Mouse (Mus musculus) lung, postnatal 0 days (tissue): ENCODE data around the gene Cacna1d. TPM values are rescaled to one million over a fixed set of nuclear protein-coding genes. Genes with fewer than 3 reads are reported as not detected.
A peak's percentile ranks its signal among the peaks of the same experiment; 100 is the strongest.

ENCODE experiments used
- ATAC-seq: fragments of 200-750 bp; cut with Nextera tagmentation; 2 replicates; pipeline ENCODE4 v1.8.0; 2017; ENCODE audit warnings: moderate library complexity
- DNase-seq: peaks from one replicate; pipeline ENCODE4 v3.0.0-alpha.2; 2016; ENCODE audit warnings: low spot score
- H3K27ac ChIP-seq: fragments of 300-500 bp; sonication (generic); 2 replicates; pipeline ENCODE4 v1.5.1; 2014; ENCODE audit warnings: antibody characterized with exemption, mild to moderate bottlenecking, low read length, mixed read lengths
- H3K27me3 ChIP-seq: fragments of 300-500 bp; sonication (generic); replicated peaks from 2 replicates; pipeline ENCODE4 v1.6.1; 2014; ENCODE audit warnings: low read length, mixed read lengths; ENCODE audit not compliant: insufficient read depth
- H3K36me3 ChIP-seq: fragments of 300-500 bp; sonication (generic); 2 replicates; pipeline ENCODE4 v1.6.1; 2014; ENCODE audit warnings: low read length, mixed read lengths; ENCODE audit not compliant: insufficient read depth
- H3K4me1 ChIP-seq: fragments of 300-500 bp; sonication (generic); 2 replicates; pipeline ENCODE4 v1.6.1; 2014; ENCODE audit warnings: antibody characterized with exemption, low read depth, low read length, mixed read lengths; ENCODE audit not compliant: insufficient read depth
- H3K4me2 ChIP-seq: fragments of 300-500 bp; sonication (generic); replicated peaks from 2 replicates; pipeline ENCODE4 v1.6.1; 2014; ENCODE audit warnings: low read depth, mild to moderate bottlenecking, low read length, moderate library complexity, mixed read lengths
- H3K4me3 ChIP-seq: fragments of 300-500 bp; sonication (generic); 2 replicates; pipeline ENCODE4 v1.5.1; 2014; ENCODE audit warnings: low read depth, low read length
- H3K9ac ChIP-seq: fragments of 300-500 bp; sonication (generic); replicated peaks from 2 replicates; pipeline ENCODE4 v1.6.1; 2014; ENCODE audit warnings: low read depth, mild to moderate bottlenecking
- H3K9me3 ChIP-seq: fragments of 300-500 bp; sonication (generic); 2 replicates; pipeline ENCODE4 v1.6.1; 2016; ENCODE audit warnings: low read length, mixed read lengths
- CTCF ChIP-seq: IDR thresholded peaks from 2 replicates; pipeline ENCODE4 v1.5.1; 2016; ENCODE audit warnings: antibody characterized with exemption, mild to moderate bottlenecking
- EP300 ChIP-seq: IDR thresholded peaks from 2 replicates; pipeline ENCODE4 v1.6.1; 2016; ENCODE audit warnings: antibody characterized with exemption, mild to moderate bottlenecking, control low read depth
- WGBS: fragments of 180-500 bp; shearing (Covaris S2); extraction: QIAGEN DNeasy Blood & Tissue Kit; methylation state at CpG from one replicate; pipeline ENCODE4 v1.1.7; 2014; 5-methylcytosine and 5-hydroxymethylcytosine counted together
- polyA plus RNA-seq: library from polyadenylated mRNA; unstranded; fragments of >200 nt; fragmentation: Nextera tagmentation; extraction: Ambion mirVana; gene quantifications from 2 replicates; pipeline ENCODE4 v1.2.1, GENCODE M21; 2015

Cacna1d gene
- polyA plus RNA-seq, 1 experiment from 2014 or later: 12.5 TPM

DNA sequence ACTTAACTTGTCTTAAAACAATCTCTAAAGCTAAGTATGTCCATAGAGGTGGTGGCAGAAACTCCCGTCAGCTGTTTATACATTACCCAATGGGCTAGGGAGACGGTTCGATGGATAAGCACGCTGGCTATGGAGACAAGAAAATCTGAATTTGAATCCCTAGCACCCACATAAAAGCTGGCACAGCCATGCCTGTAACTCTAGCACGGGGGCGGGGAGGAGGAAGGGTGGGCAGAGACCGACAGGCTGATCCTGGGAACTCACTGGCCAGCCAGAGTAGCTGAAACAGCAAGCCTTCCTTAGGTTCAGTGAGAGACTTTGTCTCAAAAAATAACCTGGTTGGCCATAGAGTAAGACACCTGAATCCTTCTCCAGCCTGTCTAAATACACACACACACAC lies 33.8 kb downstream of the Cacna1d start:
- no peak overlapping the region for H3K4me2 ChIP-seq
- ATAC-seq (no peak), DNase-seq (peak; percentile 16)
- H3K9ac ChIP-seq: no peak overlapping the region
- TF ChIP-seq CTCF (no peak), EP300 (no peak)
- H3K27ac ChIP-seq: 0 out of 2 replicates have a peak overlapping the region, but pooled peaks have one; percentile 6
- no peaks in the 10 kb centered on the region for H3K36me3 ChIP-seq
- H3K27me3 ChIP-seq: no peaks in the 10 kb centered on the region
- no peaks in the 10 kb centered on the region for H3K4me1 ChIP-seq
- no peak overlapping the region for H3K4me3 ChIP-seq
- H3K9me3 ChIP-seq: no peaks in the 10 kb centered on the region
- 53% methylated on average over 7 of the region's 7 CpGs for WGBS

DNA sequence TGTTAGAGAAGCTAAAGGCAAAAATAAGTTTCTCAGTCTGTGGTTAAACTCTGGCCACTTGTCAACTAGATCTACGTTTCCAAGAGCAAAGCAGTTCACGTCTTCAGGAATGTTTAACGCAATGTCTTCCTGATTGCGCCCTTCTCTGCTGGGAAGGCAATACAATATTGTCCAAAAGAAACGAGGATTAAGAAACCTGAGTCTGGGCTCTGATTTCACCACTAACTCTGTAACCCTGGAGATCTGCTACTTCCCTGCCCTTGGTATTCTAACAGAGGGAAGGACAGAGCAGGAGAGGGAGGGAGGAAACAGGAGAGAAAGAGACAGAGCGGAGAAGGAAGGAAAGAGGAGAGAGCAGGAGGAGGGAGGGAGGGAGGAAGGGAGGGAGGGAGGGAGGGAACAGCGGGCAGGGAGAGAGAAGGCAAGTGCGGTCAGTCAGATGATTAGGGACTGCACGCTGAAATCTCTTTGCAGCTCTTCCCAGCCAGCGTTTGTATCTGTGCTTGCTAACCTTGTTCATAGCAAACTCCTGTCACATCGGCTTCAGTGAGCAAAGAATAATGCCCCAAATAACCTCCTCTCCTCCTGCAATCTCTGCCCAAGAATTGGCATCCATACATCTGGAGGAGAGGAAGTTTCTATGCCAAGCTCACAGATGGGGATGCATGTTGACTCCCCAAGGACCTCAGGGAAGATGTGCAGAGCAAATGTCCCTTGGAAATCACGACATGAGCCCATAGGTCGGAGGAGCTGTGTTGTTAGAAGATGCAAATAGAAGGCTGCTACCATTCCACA lies 35.3 kb downstream of the Cacna1d start:
- H3K27ac ChIP-seq: 0 out of 2 replicates have a peak overlapping the region, but pooled peaks have one; percentile 38

DNA sequence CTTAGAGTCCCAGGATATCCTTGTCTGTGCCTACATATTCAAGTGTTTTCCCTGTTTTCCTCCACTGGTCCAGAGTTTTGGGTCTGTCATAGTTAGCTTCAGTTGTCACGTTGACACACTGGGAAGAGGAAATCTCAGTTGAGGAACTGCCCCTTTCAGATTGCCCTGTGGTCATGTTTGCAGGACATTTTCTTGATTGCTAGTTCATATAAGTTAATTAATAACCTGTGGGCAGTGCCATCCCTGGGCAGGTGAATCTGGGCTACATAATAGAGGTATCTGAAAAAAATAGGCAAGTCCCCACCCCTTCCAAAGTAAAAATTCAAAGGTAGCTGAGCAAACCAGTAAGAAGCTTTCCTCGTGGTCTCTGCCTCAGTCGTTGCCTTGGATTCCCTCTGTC lies 51.3 kb downstream of the Cacna1d start:
- 66% methylated on average over 3 of the region's 3 CpGs for WGBS

More for the DNA sequence above, 35.3 kb downstream of the Cacna1d start:
- DNase-seq (peak; percentile 80), ATAC-seq (peak; percentile 25)
- Histone ChIP-seq H3K36me3 (no peaks in the 10 kb centered on the region), H3K4me2 (peak overlapping the region; percentile 27; the same call in 1 of the 2 replicates), H3K4me1 (no peaks in the 10 kb centered on the region), H3K4me3 (no peak overlapping the region), H3K9me3 (no peaks in the 10 kb centered on the region), H3K9ac (no peak overlapping the region), H3K27me3 (no peaks in the 10 kb centered on the region)
- TF ChIP-seq EP300: peak; percentile 55; the same call in 1 of the 2 replicates
- TF ChIP-seq CTCF: no peak
- 16% methylated on average over 13 of the region's 13 CpGs for WGBS

DNA sequence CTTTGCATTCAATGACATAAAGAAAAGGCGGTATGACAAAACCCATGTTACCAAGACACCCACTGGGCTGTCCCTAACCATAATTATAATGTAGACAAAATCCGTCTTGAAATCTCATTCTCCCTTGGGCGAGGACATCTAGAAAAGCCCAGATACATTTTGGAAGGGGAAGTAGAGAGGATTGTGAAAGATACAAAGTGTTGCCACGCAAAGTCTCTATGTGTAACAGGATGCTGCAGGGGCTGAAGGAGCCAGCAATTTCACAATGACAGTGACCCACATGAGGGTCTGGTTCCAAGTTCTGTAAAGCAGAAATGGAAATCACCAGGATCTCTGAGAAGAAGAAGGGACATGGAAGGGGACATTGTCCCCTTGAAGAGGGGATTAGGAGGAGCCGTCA lies 55.9 kb downstream of the Cacna1d start:
- Histone ChIP-seq H3K27me3 (no peaks in the 10 kb centered on the region), H3K4me1 (no peaks in the 10 kb centered on the region), H3K27ac (no peak overlapping the region), H3K9me3 (no peaks in the 10 kb centered on the region; the same call in 1 of the 2 replicates), H3K36me3 (no peaks in the 10 kb centered on the region), H3K4me2 (no peak overlapping the region), H3K4me3 (no peak overlapping the region), H3K9ac (no peak overlapping the region)
- TF ChIP-seq EP300 (peak; percentile 39; the same call in 1 of the 2 replicates), CTCF (no peak)
- DNase-seq (peak; percentile 87), ATAC-seq (peak; percentile 81)
- 68% methylated on average over 5 of the region's 5 CpGs for WGBS

More for the DNA sequence above, 51.3 kb downstream of the Cacna1d start:
- Histone ChIP-seq H3K36me3 (no peaks in the 10 kb centered on the region), H3K27ac (no peak overlapping the region), H3K9ac (no peak overlapping the region), H3K4me3 (no peak overlapping the region), H3K9me3 (no peaks in the 10 kb centered on the region; the same call in 1 of the 2 replicates), H3K4me2 (no peak overlapping the region), H3K27me3 (no peaks in the 10 kb centered on the region), H3K4me1 (no peaks in the 10 kb centered on the region)
- ATAC-seq (no peak), DNase-seq (no peak)
- TF ChIP-seq EP300 (no peak), CTCF (no peak)

DNA sequence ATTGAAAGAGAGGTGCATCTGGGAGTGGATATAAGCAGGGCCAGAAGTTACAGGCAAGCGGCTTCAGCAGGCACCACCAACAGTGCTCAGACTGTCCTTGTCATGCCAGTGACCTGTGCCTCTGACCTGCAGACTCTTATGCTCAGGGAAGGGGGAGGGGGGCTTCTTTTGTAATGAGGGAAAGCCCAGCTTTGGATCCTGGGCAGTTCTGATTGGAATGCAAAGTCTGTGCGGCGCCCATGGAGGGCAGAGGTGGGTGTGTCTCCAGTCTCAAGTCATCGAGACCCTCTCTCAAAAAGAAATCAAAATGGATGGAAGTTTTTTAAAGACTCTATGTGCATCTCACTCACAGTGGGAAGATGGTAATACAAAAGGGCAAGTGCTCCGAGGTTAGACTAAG lies 60.8 kb downstream of the Cacna1d start:
- no peaks in the 10 kb centered on the region for H3K4me1 ChIP-seq
- no peak overlapping the region for H3K9ac ChIP-seq
- H3K27ac ChIP-seq: no peak overlapping the region
- no peaks in the 10 kb centered on the region for H3K27me3 ChIP-seq
- no peaks in the 10 kb centered on the region for H3K36me3 ChIP-seq
- no peak overlapping the region for H3K4me2 ChIP-seq
- 72% methylated on average over 5 of the region's 5 CpGs for WGBS
- DNase-seq (no peak), ATAC-seq (no peak)
- no peak overlapping the region for H3K4me3 ChIP-seq
- H3K9me3 ChIP-seq: no peaks in the 10 kb centered on the region
- TF ChIP-seq CTCF (no peak), EP300 (no peak)

GRCm38 (mm10) chr14:30430026-30430425 lies 61.2 kb downstream of the Cacna1d start:
- no peak overlapping the region for H3K4me2 ChIP-seq
- H3K4me1 ChIP-seq: no peaks in the 10 kb centered on the region
- no peak overlapping the region for H3K27ac ChIP-seq
- TF ChIP-seq EP300: no peak
- TF ChIP-seq CTCF: no peak
- ATAC-seq (no peak), DNase-seq (no peak)
- 80% methylated on average over 9 of the region's 9 CpGs for WGBS
- no peak overlapping the region for H3K4me3 ChIP-seq
- H3K9ac ChIP-seq: no peak overlapping the region
- no peaks in the 10 kb centered on the region for H3K36me3 ChIP-seq
- H3K27me3 ChIP-seq: no peaks in the 10 kb centered on the region
- no peaks in the 10 kb centered on the region for H3K9me3 ChIP-seq
